Mouse (Mus musculus): ENCODE measurements at regions not wholly inside any gene's neighbourhood (a gene's known extent, or its start where the extent isn't known, plus 50 kb on each side); places are given as distances from the start of the nearest gene placed in this dataset.

- TF ChIP-seq CTCF (IDR thresholded peaks at IDR 0.05; ENCODE audit: extremely low read depth, insufficient read depth, low read length): no peak
- no peak for TF ChIP-seq POLR2A (IDR thresholded peaks at IDR 0.05; ENCODE audit: extremely low read depth, insufficient read depth, low read length)
Observed at GRCm38 (mm10) chr13:44636008-44636335, 93.3 kb upstream of the Jarid2 start.
